Mouse (Mus musculus) heart, embryonic 14.5 days (tissue): ENCODE measurements around the gene Mrpl37. TPM values are rescaled to one million over a fixed set of nuclear protein-coding genes. Genes with fewer than 3 reads are reported as not detected.

Experiments
- ATAC-seq: fragments of 200-750 bp; cut with Nextera tagmentation; 2 replicates; pipeline ENCODE4 v1.8.0; 2017; ENCODE audit warnings: low read depth, moderate TSS enrichment; ENCODE audit not compliant: insufficient number of reproducible peaks, insufficient read depth, low FRiP score
- H3K27ac ChIP-seq, 2 experiments: fragments of 200-500 bp in 1 of 2; fragments of 300-500 bp in 1 of 2; sonication (generic) in 1 of 2; replicated peaks in 1 of 2; 2 replicates each; pipeline ENCODE4 v1.5.1; 2012 to 2014; ENCODE audit warnings: low read depth in 2 of 2, low read length in 2 of 2, control low read depth in 1 of 2, mild to moderate bottlenecking in 1 of 2, mixed read lengths in 1 of 2; ENCODE audit not compliant: control insufficient read depth in 1 of 2, insufficient read depth in 1 of 2
- H3K27me3 ChIP-seq: fragments of 300-500 bp; sonication (generic); 2 replicates; pipeline ENCODE4 v1.6.1; 2014; ENCODE audit warnings: mild to moderate bottlenecking, low read length, control low read depth; ENCODE audit not compliant: control insufficient read depth, insufficient read depth
- H3K36me3 ChIP-seq: fragments of 300-500 bp; sonication (generic); 2 replicates; pipeline ENCODE4 v1.6.1; 2014; ENCODE audit warnings: mild to moderate bottlenecking, control low read depth, low read length, mixed read lengths; ENCODE audit not compliant: control insufficient read depth, insufficient read depth
- H3K4me1 ChIP-seq, 2 experiments: fragments of 200-500 bp in 1 of 2; fragments of 300-500 bp in 1 of 2; sonication (generic) in 1 of 2; 2 replicates each; pipeline ENCODE4 v1.6.1; 2012 to 2014; ENCODE audit warnings: low read length in 2 of 2, control low read depth in 1 of 2, mixed read lengths in 1 of 2; ENCODE audit not compliant: control insufficient read depth in 2 of 2, insufficient read depth in 2 of 2
- H3K4me2 ChIP-seq: fragments of 300-500 bp; sonication (generic); 2 replicates; pipeline ENCODE4 v1.6.1; 2014; ENCODE audit warnings: mild to moderate bottlenecking, low read length
- H3K4me3 ChIP-seq, 2 experiments: fragments of 200-500 bp in 1 of 2; fragments of 300-500 bp in 1 of 2; sonication (generic) in 1 of 2; 2 replicates each; pipeline ENCODE4 v1.5.1; 2012 to 2014; ENCODE audit warnings: low read length in 2 of 2, mild to moderate bottlenecking in 2 of 2, control low read depth in 1 of 2, low read depth in 1 of 2, moderate library complexity in 1 of 2; ENCODE audit not compliant: control insufficient read depth in 1 of 2, insufficient read depth in 1 of 2
- H3K9ac ChIP-seq: fragments of 300-500 bp; sonication (generic); 2 replicates; pipeline ENCODE4 v1.6.1; 2014; ENCODE audit warnings: mild to moderate bottlenecking, low read length
- H3K9me3 ChIP-seq: fragments of 300-500 bp; sonication (generic); 2 replicates; pipeline ENCODE4 v1.6.1; 2016; ENCODE audit warnings: low read length, control low read depth; ENCODE audit not compliant: control insufficient read depth
- WGBS: fragments of 180-500 bp; shearing (Covaris S2); extraction: QIAGEN DNeasy Blood & Tissue Kit; methylation state at CpG from one replicate; pipeline ENCODE4 v1.1.7; 2014; 5-methylcytosine and 5-hydroxymethylcytosine counted together
- polyA plus RNA-seq: library from polyadenylated mRNA; unstranded; fragments of >200 nt; fragmentation: Nextera tagmentation; extraction: Ambion mirVana; gene quantifications from 2 replicates; pipeline ENCODE4 v1.2.1, GENCODE M21; 2014

The Mrpl37 gene
- polyA plus RNA-seq, 1 experiment from 2014 or later = 103 TPM

DNA sequence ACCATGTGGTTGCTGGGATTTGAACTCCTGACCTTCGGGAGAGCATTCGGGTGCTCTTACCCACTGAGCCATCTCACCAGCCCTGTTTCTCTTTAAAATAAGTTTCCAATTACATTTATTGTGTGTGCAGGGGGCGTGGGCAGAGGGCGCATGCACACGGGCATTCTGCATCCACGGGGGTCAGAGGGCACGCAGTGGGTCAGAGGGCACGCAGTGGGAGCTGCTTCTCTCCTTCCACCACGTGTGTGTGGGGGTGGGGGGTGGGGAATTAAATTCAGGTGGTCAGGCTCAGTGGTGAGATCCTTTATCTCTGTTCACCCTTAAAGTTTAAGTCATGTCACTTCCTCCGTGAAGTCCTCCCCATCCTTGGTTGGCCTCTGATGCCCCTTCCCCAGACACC is 31.7 kb upstream of the Mrpl37 start:
- Histone ChIP-seq H3K27me3 (no peaks in the 10 kb centered on the region), H3K36me3 (no peaks in the 10 kb centered on the region), H3K9ac (no peak overlapping the region), H3K4me2 (no peak overlapping the region), H3K4me3 (no peak overlapping the region), H3K9me3 (no peaks in the 10 kb centered on the region), H3K27ac (no peak overlapping the region), H3K4me1 (peaks cover 2 to 5% of the 10 kb centered on the region in 2 experiments; a peak in 3 of 4 replicates)
- ATAC-seq = no peak
- 83% methylated on average over 10 of the region's 10 CpGs for WGBS

DNA sequence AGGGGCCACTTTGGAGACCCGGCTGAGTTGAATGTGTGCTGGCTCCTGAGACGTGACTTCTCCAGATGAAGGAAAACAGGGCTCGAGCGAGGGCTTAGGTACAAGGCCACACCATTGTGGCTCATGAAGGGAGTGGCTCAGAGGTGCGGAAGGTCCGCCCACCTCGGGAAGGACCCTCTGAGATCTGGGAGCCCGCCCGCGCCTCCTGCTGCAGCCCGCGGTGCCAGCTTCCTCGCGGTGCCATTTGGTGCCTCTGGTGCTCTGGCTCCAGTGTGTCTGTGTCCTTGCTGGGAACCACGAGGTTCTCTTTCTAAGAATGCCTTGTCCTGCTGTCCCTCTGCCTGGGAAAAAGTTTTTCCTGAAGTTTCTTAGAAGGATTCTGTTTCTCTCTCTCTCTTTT is 31.2 kb upstream of the Mrpl37 start:
- no peak overlapping the region for H3K27ac ChIP-seq
- H3K9me3 ChIP-seq = no peaks in the 10 kb centered on the region
- WGBS = 40% methylated on average over 15 of the region's 15 CpGs
- no peak for ATAC-seq
- no peak overlapping the region for H3K9ac ChIP-seq
- no peaks in the 10 kb centered on the region for H3K27me3 ChIP-seq
- peaks cover 2 to 5% of the 10 kb centered on the region in 2 experiments; a peak in 3 of 4 replicates for H3K4me1 ChIP-seq
- H3K4me2 ChIP-seq = no peak overlapping the region
- H3K4me3 ChIP-seq = no peak overlapping the region
- no peaks in the 10 kb centered on the region for H3K36me3 ChIP-seq

DNA sequence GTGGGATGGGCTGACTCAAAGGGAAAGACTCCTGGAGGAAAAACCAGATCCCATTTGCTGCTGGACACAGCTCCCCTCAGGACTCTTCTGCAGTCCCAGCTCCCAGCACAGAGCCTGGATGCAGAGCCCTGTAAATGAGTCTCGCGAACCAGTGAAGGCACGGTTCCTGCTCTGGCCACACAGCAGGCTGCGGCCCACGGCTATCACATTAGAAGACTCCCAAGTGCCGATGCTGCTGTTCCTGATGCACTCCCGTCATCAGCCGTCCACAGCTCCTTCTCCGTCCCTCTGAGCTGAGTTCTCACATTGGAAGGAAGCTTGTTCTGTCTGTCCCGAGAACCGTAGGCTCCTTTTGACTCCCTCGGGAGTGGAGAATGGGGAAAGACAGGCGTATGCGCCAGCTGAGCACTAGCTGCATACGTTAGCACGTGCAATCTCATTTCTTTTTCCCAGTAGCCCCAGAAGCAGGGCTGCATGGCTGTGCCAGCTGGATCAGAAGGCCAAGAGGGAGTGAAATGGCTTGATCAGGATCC is 30.2 kb upstream of the Mrpl37 start, which contains the start of gene Cdcp2:
Gene Cdcp2 (plus strand): TSS at position 51 of the 533 bp plus-strand sequence.
- no peaks in the 10 kb centered on the region for H3K27me3 ChIP-seq
- ATAC-seq = no peak
- 58% methylated on average over 16 of the region's 16 CpGs for WGBS
- H3K27ac ChIP-seq = no peak within 1 kb of the TSS
- H3K4me2 ChIP-seq = no peak within 1 kb of the TSS
- no peaks in the 10 kb centered on the region for H3K36me3 ChIP-seq
- H3K4me3 ChIP-seq = no peak within 1 kb of the TSS
- no peak within 1 kb of the TSS for H3K9ac ChIP-seq
- peaks cover 2 to 5% of the 10 kb centered on the region in 2 experiments; a peak in 3 of 4 replicates for H3K4me1 ChIP-seq
- no peaks in the 10 kb centered on the region for H3K9me3 ChIP-seq

DNA sequence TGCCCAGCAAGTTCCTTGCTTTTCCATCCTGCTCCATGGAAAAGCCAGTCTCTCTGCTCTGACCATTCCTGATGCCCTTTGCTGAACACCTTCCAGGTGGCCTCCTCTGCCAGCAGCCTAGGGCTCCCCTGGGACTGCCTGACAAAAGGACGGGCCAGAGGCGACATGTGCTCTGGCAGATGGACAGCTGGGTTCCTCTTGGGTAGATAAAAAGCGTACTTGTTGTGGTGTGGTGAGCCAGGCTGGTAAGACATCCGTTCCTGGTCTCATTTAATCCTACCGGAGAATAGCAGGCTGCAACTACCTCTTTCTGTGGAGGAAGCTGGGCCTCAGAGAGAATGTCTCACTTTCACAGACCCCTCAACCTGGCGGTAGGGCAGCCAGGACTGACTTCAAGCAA is 29.4 kb upstream of the Mrpl37 start:
- no peak overlapping the region for H3K9ac ChIP-seq
- 41% methylated on average over 6 of the region's 6 CpGs for WGBS
- no peak overlapping the region for H3K4me3 ChIP-seq
- H3K4me2 ChIP-seq = no peak overlapping the region
- H3K9me3 ChIP-seq = no peaks in the 10 kb centered on the region
- H3K36me3 ChIP-seq = no peaks in the 10 kb centered on the region
- H3K4me1 ChIP-seq = peaks cover 2 to 5% of the 10 kb centered on the region in 2 experiments; a peak in 3 of 4 replicates
- no peak overlapping the region for H3K27ac ChIP-seq
- no peaks in the 10 kb centered on the region for H3K27me3 ChIP-seq
- no peak for ATAC-seq

DNA sequence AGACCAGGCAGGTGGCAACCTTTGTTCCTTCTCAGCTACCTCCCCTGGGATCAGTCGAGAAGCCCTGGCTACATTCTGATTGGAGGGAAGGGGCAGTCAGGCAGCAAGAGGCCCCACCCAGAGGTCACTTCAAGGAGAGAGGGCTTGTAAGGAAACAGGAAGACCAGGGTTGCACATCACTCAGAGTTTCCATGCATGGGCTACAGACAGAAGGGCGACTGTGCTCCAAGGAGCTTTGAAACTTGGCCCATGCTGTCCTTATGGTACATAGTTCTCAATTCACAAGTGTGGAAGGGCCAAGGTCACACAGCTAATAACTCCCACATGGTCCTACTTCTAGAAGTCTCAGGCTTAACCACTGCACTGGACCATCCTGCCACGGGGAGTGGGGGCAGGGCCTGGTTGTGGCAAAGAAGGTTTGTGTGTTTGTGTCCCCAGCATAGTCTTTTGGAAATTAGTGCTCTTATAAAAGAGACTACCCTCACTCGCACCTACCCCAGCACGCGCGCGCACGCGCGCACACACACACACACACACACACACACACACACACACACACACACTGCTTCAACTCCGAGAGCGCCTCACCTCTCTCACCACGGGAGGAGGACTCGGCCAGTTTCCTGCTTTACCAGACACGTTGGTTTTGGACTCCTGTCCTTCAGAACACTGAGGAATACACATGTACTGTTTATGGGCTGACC is 28.0 kb upstream of the Mrpl37 start:
- no peaks in the 10 kb centered on the region for H3K36me3 ChIP-seq
- ATAC-seq = no peak
- H3K27me3 ChIP-seq = no peaks in the 10 kb centered on the region
- H3K4me3 ChIP-seq = no peak overlapping the region
- H3K9ac ChIP-seq = no peak overlapping the region
- no peaks in the 10 kb centered on the region for H3K9me3 ChIP-seq
- WGBS = 81% methylated on average over 16 of the region's 16 CpGs
- no peak overlapping the region for H3K27ac ChIP-seq
- peaks cover 2 to 5% of the 10 kb centered on the region in 2 experiments; a peak in 3 of 4 replicates for H3K4me1 ChIP-seq
- H3K4me2 ChIP-seq = no peak overlapping the region

DNA sequence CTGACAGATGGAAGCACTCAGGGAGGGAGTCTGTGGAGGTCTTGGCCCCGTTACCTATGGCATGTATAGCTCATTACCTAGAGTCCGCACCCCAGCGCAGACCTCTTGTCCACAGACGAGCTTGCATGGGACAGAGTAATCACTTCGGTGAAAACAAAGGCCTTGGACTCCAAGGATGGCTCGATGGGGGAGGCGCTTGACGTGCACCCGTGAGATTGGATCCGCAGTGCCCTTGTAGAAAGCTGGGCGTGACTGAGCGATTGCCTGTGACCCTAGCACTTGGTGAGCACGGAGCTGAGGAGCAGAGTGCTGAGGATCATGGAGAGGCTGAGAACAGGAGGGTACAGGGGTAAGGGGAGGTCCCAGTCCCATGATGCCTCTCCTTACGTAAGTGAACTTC is 25.0 kb upstream of the Mrpl37 start:
- no peak for ATAC-seq
- Histone ChIP-seq H3K4me1 (peaks cover 2 to 5% of the 10 kb centered on the region in 2 experiments; a peak in 3 of 4 replicates), H3K27ac (no peak overlapping the region), H3K9me3 (no peaks in the 10 kb centered on the region), H3K27me3 (no peaks in the 10 kb centered on the region), H3K9ac (no peak overlapping the region), H3K4me3 (no peak overlapping the region), H3K4me2 (no peak overlapping the region), H3K36me3 (no peaks in the 10 kb centered on the region)
- WGBS = 84% methylated on average over 14 of the region's 14 CpGs

DNA sequence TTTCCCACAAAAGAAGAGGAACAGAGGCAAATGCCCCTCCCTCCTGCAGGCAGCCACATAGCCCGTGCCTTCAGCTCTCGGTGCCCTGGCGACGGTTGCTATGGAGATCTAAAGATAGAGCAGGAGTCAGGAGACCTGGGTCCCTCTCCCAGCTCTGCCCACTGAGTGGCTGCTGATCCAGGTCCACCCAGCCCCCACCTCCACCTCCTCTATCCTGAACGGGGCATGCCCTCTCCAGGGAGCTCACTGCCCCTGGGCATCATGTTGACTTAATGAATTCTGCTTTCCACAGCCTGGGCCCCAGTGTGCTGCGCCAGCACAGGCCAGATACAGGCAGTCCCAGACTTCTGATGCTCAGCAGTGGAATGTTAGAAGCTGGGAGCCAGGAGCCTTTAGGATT is 18.2 kb upstream of the Mrpl37 start:
- no peaks in the 10 kb centered on the region for H3K9me3 ChIP-seq
- H3K27ac ChIP-seq = 0 out of 4 replicates have a peak overlapping the region, but pooled peaks of 1 of the 2 experiments have one; percentile 23
- ATAC-seq = peak; percentile 67
- H3K4me3 ChIP-seq = no peak overlapping the region
- no peak overlapping the region for H3K4me2 ChIP-seq
- WGBS = 14% methylated on average over 6 of the region's 6 CpGs
- H3K27me3 ChIP-seq = no peaks in the 10 kb centered on the region
- H3K36me3 ChIP-seq = no peaks in the 10 kb centered on the region
- no peak overlapping the region for H3K9ac ChIP-seq
- peaks cover 17 to 22% of the 10 kb centered on the region in 2 experiments for H3K4me1 ChIP-seq
